Mouse (Mus musculus) adipose tissue, adult 10 weeks (tissue): Measurements from ENCODE around the gene Etfdh. TPM values are rescaled to one million over a fixed set of nuclear protein-coding genes. Genes with fewer than 3 reads are reported as not detected.

Experiments
- polyA plus RNA-seq: library from polyadenylated mRNA; stranded (reverse); fragments of 350-450 nt; fragmentation: Illumina TruSeq; extraction: RNeasy Lipid Tissue Mini Kit (QIAGEN cat#74804); gene quantifications from one replicate; pipeline ENCODE4 v1.2.3, GENCODE M21; 2014; ENCODE audit warnings: low read depth, low replicate concordance

Etfdh gene
- 55.1 TPM for polyA plus RNA-seq

GRCm38 (mm10) chr3:79629416-79629730 is at the start of gene Etfdh:
Gene Etfdh (minus strand): TSS chr3:79629500.

DNA sequence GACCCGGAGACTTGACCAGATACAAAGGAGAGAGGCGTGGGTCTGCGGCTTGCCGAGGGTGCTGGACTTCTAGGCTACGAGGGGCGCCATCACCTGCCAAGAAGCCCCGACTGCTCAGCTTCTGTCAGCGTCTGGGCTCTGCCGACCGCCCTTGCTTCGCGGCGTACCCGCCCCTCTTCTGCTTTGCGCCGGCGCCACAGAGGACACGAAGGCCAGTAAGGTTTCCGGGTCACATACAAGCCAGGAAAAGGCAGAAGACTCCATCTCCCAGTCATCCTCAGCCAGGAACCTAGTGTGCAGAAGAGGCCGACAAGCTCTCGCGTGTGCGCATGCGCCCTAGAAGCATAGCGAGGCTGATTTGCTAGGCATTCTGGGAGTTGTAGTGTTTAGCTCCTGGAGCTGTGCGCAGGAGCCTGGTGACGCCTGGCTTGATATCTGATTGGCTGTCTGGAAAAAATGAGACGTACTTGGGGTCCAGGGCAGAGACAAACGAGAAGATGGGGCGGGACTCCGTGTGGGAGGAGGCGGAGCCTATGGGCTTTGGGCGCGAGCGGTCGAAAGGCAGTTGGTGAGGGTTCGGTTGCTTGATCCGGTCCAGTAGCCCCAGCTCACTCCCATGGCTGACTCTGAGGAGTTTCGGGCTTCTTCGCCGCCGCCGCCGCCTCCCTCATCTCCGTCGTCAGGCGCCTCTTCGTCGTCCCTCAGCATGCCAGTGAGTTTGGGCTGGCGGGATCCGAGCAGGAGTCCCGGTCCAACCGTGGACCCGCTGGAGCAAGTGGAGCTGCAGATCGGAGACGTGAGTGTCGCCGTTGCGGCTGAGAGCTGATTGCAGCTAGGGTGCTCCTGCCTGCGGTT is 512 bp downstream of the Etfdh start, which contains the start of gene 4930579G24Rik:
TSS of gene 4930579G24Rik (plus strand) at position 519 of the 855 bp plus-strand sequence.

GRCm38 (mm10) chr3:79590863-79591792 is 38.2 kb downstream of the Etfdh start, which contains the start of gene Ppid:
Gene Ppid (plus strand): TSS chr3:79591342.

DNA sequence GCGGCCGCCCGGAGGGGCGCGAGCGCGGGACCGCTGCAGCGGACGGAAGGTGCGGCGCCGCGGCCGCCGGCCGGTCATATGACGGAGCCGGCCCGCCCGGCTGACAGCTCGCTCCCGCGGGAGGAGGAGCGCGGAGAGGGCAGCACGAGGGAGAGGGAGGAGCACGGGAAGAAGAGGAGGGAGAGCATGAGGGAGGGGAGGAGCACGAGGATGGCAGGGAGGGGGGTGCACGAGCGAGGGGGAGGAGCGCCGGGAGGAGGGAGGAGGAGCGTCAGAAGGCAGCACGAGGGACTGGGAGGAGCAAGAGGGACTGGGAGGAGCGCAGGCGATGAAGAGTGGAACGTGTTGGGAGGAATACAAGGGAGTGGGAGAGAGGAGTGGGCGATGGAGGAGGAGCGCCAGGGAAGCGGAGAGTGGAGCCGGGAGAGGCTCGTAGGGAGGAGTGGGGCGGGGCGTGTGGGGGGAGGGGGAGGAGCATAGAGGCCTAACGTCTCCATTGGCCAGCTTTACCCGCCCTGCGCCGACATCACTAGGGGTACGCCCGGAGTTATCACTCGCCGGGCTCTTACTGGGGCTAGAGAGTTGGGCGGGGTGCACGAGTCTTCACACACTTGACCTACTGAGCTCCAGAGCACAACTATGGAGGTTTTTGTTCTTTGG is 61.5 kb downstream of the Etfdh start, which contains the start of gene Fnip2:
TSS of gene Fnip2 (minus strand) at position 94 of the 660 bp plus-strand sequence.

Other genes starting within 250 kb of the Etfdh start
- 5.5 TPM for gene Fnip2, start 61.7 kb downstream of the Etfdh start, polyA plus RNA-seq
- gene Ppid, start 38.2 kb downstream of the Etfdh start, polyA plus RNA-seq = 38.3 TPM
- 3.5 TPM for gene 4930579G24Rik, start 421 bp downstream of the Etfdh start, polyA plus RNA-seq
- gene Rxfp1, start 108.4 kb upstream of the Etfdh start, polyA plus RNA-seq = not detected
- gene Tmem144, start 223.3 kb upstream of the Etfdh start, polyA plus RNA-seq = 5.2 TPM